Mouse (Mus musculus): Measurements from ENCODE around the gene Mapk3. TPM values are rescaled to one million over a fixed set of nuclear protein-coding genes. Genes with fewer than 3 reads are reported as not detected.
A peak's percentile ranks its signal among the peaks of the same experiment; 100 is the strongest.

Gene Mapk3
- polyA plus RNA-seq, 1 experiment from 2014 or later: 45.2 TPM

- ATAC-seq (ENCODE audit: low FRiP score): no peak
- no peaks in the 10 kb centered on the region for H3K27me3 ChIP-seq (ENCODE audit: control insufficient read depth, insufficient read depth, low read length)
- H3K36me3 ChIP-seq (ENCODE audit: control insufficient read depth, insufficient read depth, low read length): peaks cover 8% of the 10 kb centered on the region
- H3K4me1 ChIP-seq (ENCODE audit: control insufficient read depth, insufficient read depth, low read length): peaks cover 28% of the 10 kb centered on the region
- H3K9ac ChIP-seq (ENCODE audit: low read length): no peak overlapping the region
- no peak overlapping the region for H3K4me3 ChIP-seq (ENCODE audit: low read depth, low read length)
- DNase-seq (ENCODE audit: low spot score, missing footprints): no peak
- no peak overlapping the region for H3K4me2 ChIP-seq
- H3K27ac ChIP-seq (ENCODE audit: low read depth, low read length): no peak overlapping the region
- no peaks in the 10 kb centered on the region for H3K9me3 ChIP-seq (ENCODE audit: control insufficient read depth, low read length)
- 78% methylated on average over 8 of the region's 8 CpGs for WGBS
Observed at GRCm38 (mm10) chr7:126796350-126796932, 37.0 kb downstream of the Mapk3 start.

- H3K9me3 ChIP-seq (ENCODE audit: control insufficient read depth, low read length): no peaks in the 10 kb centered on the region
- peaks cover 27% of the 10 kb centered on the region for H3K4me1 ChIP-seq (ENCODE audit: control insufficient read depth, insufficient read depth, low read length)
- H3K27ac ChIP-seq (ENCODE audit: low read depth, low read length): peak within 1 kb of the TSS; percentile 76
- peak within 1 kb of the TSS; percentile 67 for H3K4me3 ChIP-seq (ENCODE audit: low read depth, low read length)
- H3K27me3 ChIP-seq (ENCODE audit: control insufficient read depth, insufficient read depth, low read length): no peaks in the 10 kb centered on the region
- H3K9ac ChIP-seq (ENCODE audit: low read length): peak within 1 kb of the TSS; percentile 75
- peak within 1 kb of the TSS; percentile 85 for H3K4me2 ChIP-seq
- peaks cover 8% of the 10 kb centered on the region for H3K36me3 ChIP-seq (ENCODE audit: control insufficient read depth, insufficient read depth, low read length)
- 38% methylated on average over 21 of the region's 21 CpGs for WGBS
- DNase-seq (ENCODE audit: low spot score, missing footprints) (no peak), ATAC-seq (ENCODE audit: low FRiP score) (no peak)
Observed at GRCm38 (mm10) chr7:126797411-126798126, 38.2 kb downstream of the Mapk3 start, which contains the start of gene Fam57b. Fam57b (plus strand) TSS chr7:126797668.

GRCm38 (mm10) chr7:126798127-126799049 is 39.0 kb downstream of the Mapk3 start:
- Histone ChIP-seq H3K27ac (ENCODE audit: low read depth, low read length) (peak overlapping the region; percentile 76), H3K36me3 (ENCODE audit: control insufficient read depth, insufficient read depth, low read length) (peaks cover 8% of the 10 kb centered on the region), H3K4me1 (ENCODE audit: control insufficient read depth, insufficient read depth, low read length) (peaks cover 23% of the 10 kb centered on the region), H3K4me3 (ENCODE audit: low read depth, low read length) (peak overlapping the region; percentile 67), H3K4me2 (peak overlapping the region; percentile 85), H3K9me3 (ENCODE audit: control insufficient read depth, low read length) (no peaks in the 10 kb centered on the region), H3K9ac (ENCODE audit: low read length) (peak overlapping the region; percentile 75), H3K27me3 (ENCODE audit: control insufficient read depth, insufficient read depth, low read length) (no peaks in the 10 kb centered on the region)
- peak; percentile 88 for DNase-seq (ENCODE audit: low spot score, missing footprints)
- ATAC-seq (ENCODE audit: low FRiP score): no peak
- 1% methylated on average over 40 of the region's 40 CpGs for WGBS

- peak overlapping the region; percentile 85 for H3K4me2 ChIP-seq
- peak overlapping the region; percentile 76 for H3K27ac ChIP-seq (ENCODE audit: low read depth, low read length)
- H3K9me3 ChIP-seq (ENCODE audit: control insufficient read depth, low read length): no peaks in the 10 kb centered on the region
- ATAC-seq (ENCODE audit: low FRiP score) (peak; percentile 96), DNase-seq (ENCODE audit: low spot score, missing footprints) (peak; percentile 98)
- H3K4me1 ChIP-seq (ENCODE audit: control insufficient read depth, insufficient read depth, low read length): peaks cover 23% of the 10 kb centered on the region
- peak overlapping the region; percentile 67 for H3K4me3 ChIP-seq (ENCODE audit: low read depth, low read length)
- peak overlapping the region; percentile 75 for H3K9ac ChIP-seq (ENCODE audit: low read length)
- 0% methylated on average over 29 of the region's 36 CpGs for WGBS
- H3K27me3 ChIP-seq (ENCODE audit: control insufficient read depth, insufficient read depth, low read length): no peaks in the 10 kb centered on the region
- peaks cover 8% of the 10 kb centered on the region for H3K36me3 ChIP-seq (ENCODE audit: control insufficient read depth, insufficient read depth, low read length)
Observed at GRCm38 (mm10) chr7:126799050-126799467, 39.7 kb downstream of the Mapk3 start.

GRCm38 (mm10) chr7:126799468-126800268 is 40.3 kb downstream of the Mapk3 start:
- H3K36me3 ChIP-seq (ENCODE audit: control insufficient read depth, insufficient read depth, low read length): peaks cover 8% of the 10 kb centered on the region
- under 1% methylated on average over 37 of the region's 38 CpGs for WGBS
- DNase-seq (ENCODE audit: low spot score, missing footprints): peak; percentile 97
- H3K9me3 ChIP-seq (ENCODE audit: control insufficient read depth, low read length): no peaks in the 10 kb centered on the region
- peak overlapping the region; percentile 70 for H3K9ac ChIP-seq (ENCODE audit: low read length)
- H3K27ac ChIP-seq (ENCODE audit: low read depth, low read length): peak overlapping the region; percentile 92
- H3K27me3 ChIP-seq (ENCODE audit: control insufficient read depth, insufficient read depth, low read length): no peaks in the 10 kb centered on the region
- peak; percentile 92 for ATAC-seq (ENCODE audit: low FRiP score)
- peak overlapping the region; percentile 85 for H3K4me2 ChIP-seq
- peaks cover 23% of the 10 kb centered on the region for H3K4me1 ChIP-seq (ENCODE audit: control insufficient read depth, insufficient read depth, low read length)
- H3K4me3 ChIP-seq (ENCODE audit: low read depth, low read length): peak overlapping the region; percentile 67

- ATAC-seq (ENCODE audit: low FRiP score): no peak
- peak; percentile 69 for DNase-seq (ENCODE audit: low spot score, missing footprints)
- H3K9ac ChIP-seq (ENCODE audit: low read length): peak overlapping the region; percentile 70
- H3K9me3 ChIP-seq (ENCODE audit: control insufficient read depth, low read length): no peaks in the 10 kb centered on the region
- peak overlapping the region; percentile 85 for H3K4me2 ChIP-seq
- H3K4me1 ChIP-seq (ENCODE audit: control insufficient read depth, insufficient read depth, low read length): peaks cover 23% of the 10 kb centered on the region
- H3K36me3 ChIP-seq (ENCODE audit: control insufficient read depth, insufficient read depth, low read length): peaks cover 7% of the 10 kb centered on the region
- WGBS: 51% methylated on average over 5 of the region's 5 CpGs
- H3K27ac ChIP-seq (ENCODE audit: low read depth, low read length): peak overlapping the region; percentile 92
- H3K27me3 ChIP-seq (ENCODE audit: control insufficient read depth, insufficient read depth, low read length): no peaks in the 10 kb centered on the region
- peak overlapping the region; percentile 67 for H3K4me3 ChIP-seq (ENCODE audit: low read depth, low read length)
Observed at GRCm38 (mm10) chr7:126800269-126801056, 41.1 kb downstream of the Mapk3 start.

GRCm38 (mm10) chr7:126801057-126801422 is 41.6 kb downstream of the Mapk3 start:
- H3K9me3 ChIP-seq (ENCODE audit: control insufficient read depth, low read length): no peaks in the 10 kb centered on the region
- H3K27me3 ChIP-seq (ENCODE audit: control insufficient read depth, insufficient read depth, low read length): no peaks in the 10 kb centered on the region
- no peak for ATAC-seq (ENCODE audit: low FRiP score)
- peaks cover 23% of the 10 kb centered on the region for H3K4me1 ChIP-seq (ENCODE audit: control insufficient read depth, insufficient read depth, low read length)
- WGBS: 96% methylated on average over 16 of the region's 16 CpGs
- H3K9ac ChIP-seq (ENCODE audit: low read length): no peak overlapping the region
- peaks cover 4% of the 10 kb centered on the region; the same call in 1 of the 2 replicates for H3K36me3 ChIP-seq (ENCODE audit: control insufficient read depth, insufficient read depth, low read length)
- H3K4me3 ChIP-seq (ENCODE audit: low read depth, low read length): no peak overlapping the region
- H3K4me2 ChIP-seq: no peak overlapping the region
- H3K27ac ChIP-seq (ENCODE audit: low read depth, low read length): no peak overlapping the region
- DNase-seq (ENCODE audit: low spot score, missing footprints): no peak

All from midbrain, embryonic 11.5 days (tissue).